Mouse (Mus musculus) MEL (cell line): Measurements from ENCODE around the gene Numa1. TPM values are rescaled to one million over a fixed set of nuclear protein-coding genes. Genes with fewer than 3 reads are reported as not detected.

Source experiments
- DNase-seq: peaks from one replicate; pipeline ENCODE4 v3.0.0; 2011; ENCODE audit warnings: low read depth, low spot score
- H3K27ac ChIP-seq: 2 replicates; pipeline ENCODE4 v1.5.1; 2012; ENCODE audit warnings: low read depth, mild to moderate bottlenecking, control low read depth, low read length, moderate library complexity; ENCODE audit not compliant: control insufficient read depth
- H3K27me3 ChIP-seq, 2 experiments: fragments of 150-350 bp in 1 of 2; sonication (generic) in 1 of 2; 2 replicates each; pipeline ENCODE4 v1.6.1; 2012; ENCODE audit warnings: low read length in 2 of 2, mild to moderate bottlenecking in 2 of 2, improper control_type of control experiment in 1 of 2, moderate library complexity in 1 of 2; ENCODE audit not compliant: insufficient read depth in 2 of 2, control insufficient read depth in 1 of 2
- H3K36me3 ChIP-seq, 2 experiments: 2 replicates each; pipeline ENCODE4 v1.6.1; 2012 to 2014; ENCODE audit warnings: low read length in 2 of 2, improper control_type of control experiment in 1 of 2, inconsistent platforms in 1 of 2, mild to moderate bottlenecking in 1 of 2; ENCODE audit not compliant: insufficient read depth in 2 of 2, control insufficient read depth in 1 of 2
- H3K4me1 ChIP-seq, 2 experiments: fragments of 150-350 bp in 1 of 2; sonication (generic) in 1 of 2; 2 replicates each; pipeline ENCODE4 v1.6.1; 2012; ENCODE audit warnings: low read length in 2 of 2, improper control_type of control experiment in 1 of 2, mild to moderate bottlenecking in 1 of 2; ENCODE audit not compliant: insufficient read depth in 2 of 2, control insufficient read depth in 1 of 2
- H3K4me3 ChIP-seq, 2 experiments: fragments of 150-350 bp in 1 of 2; sonication (generic) in 1 of 2; 2 replicates each; pipeline ENCODE4 v1.5.1; 2012; ENCODE audit warnings: low read depth in 2 of 2, low read length in 2 of 2, mild to moderate bottlenecking in 2 of 2, moderate library complexity in 2 of 2, control low read depth in 1 of 2, improper control_type of control experiment in 1 of 2; ENCODE audit not compliant: control insufficient read depth in 1 of 2, insufficient read depth in 1 of 2
- H3K79me2 ChIP-seq: 2 replicates; pipeline ENCODE4 v1.6.1; 2012; ENCODE audit warnings: mild to moderate bottlenecking, low read length, moderate library complexity; ENCODE audit not compliant: control insufficient read depth, poor library complexity, insufficient read depth
- H3K9ac ChIP-seq: 2 replicates; pipeline ENCODE4 v1.6.1; 2012; ENCODE audit warnings: low read depth, mild to moderate bottlenecking, control low read depth, low read length, moderate library complexity; ENCODE audit not compliant: control insufficient read depth, poor library complexity, severe bottlenecking
- H3K9me3 ChIP-seq: fragments of 150-350 bp; sonication (generic); replicated peaks from 2 replicates; pipeline ENCODE4 v1.6.1; 2012; ENCODE audit warnings: mild to moderate bottlenecking, low read length, improper control_type of control experiment, moderate library complexity; ENCODE audit not compliant: insufficient read depth
- BHLHE40 ChIP-seq: IDR thresholded peaks from 2 replicates; pipeline ENCODE4 v1.6.1; 2012; ENCODE audit warnings: low read depth, mild to moderate bottlenecking, inconsistent platforms, low read length, improper control_type of control experiment, borderline replicate concordance
- CTCF ChIP-seq, 3 experiments: IDR thresholded peaks in 2 of 3; conservative IDR thresholded peaks in 1 of 3; 2 replicates each; pipeline ENCODE4 v1.5.1; 2011 to 2012; ENCODE audit warnings: low read length in 3 of 3, low read depth in 2 of 3, mild to moderate bottlenecking in 2 of 3, improper control_type of control experiment in 1 of 3, inconsistent platforms in 1 of 3, mixed read lengths in 1 of 3, moderate library complexity in 1 of 3; ENCODE audit not compliant: control insufficient read depth in 1 of 3, insufficient read depth in 1 of 3, poor library complexity in 1 of 3, severe bottlenecking in 1 of 3
- ELF1 ChIP-seq: IDR thresholded peaks from 2 replicates; pipeline ENCODE4 v1.6.1; 2014; ENCODE audit warnings: low read depth, mild to moderate bottlenecking, inconsistent platforms, low read length, improper control_type of control experiment, moderate library complexity
- EP300 ChIP-seq, 2 experiments: IDR thresholded peaks; 2 replicates each; pipeline ENCODE4 v1.6.1; 2011; ENCODE audit warnings: improper control_type of control experiment in 2 of 2, low read length in 2 of 2, low read depth in 1 of 2, mild to moderate bottlenecking in 1 of 2
- ETS1 ChIP-seq: IDR thresholded peaks from 2 replicates; pipeline ENCODE4 v1.6.1; 2012; ENCODE audit warnings: low read depth, mild to moderate bottlenecking, inconsistent platforms, low read length, improper control_type of control experiment, moderate library complexity
- GATA1 ChIP-seq: IDR thresholded peaks from 2 replicates; pipeline ENCODE4 v1.6.1; 2011; ENCODE audit warnings: low read depth, low read length, improper control_type of control experiment
- HCFC1 ChIP-seq: IDR thresholded peaks from 2 replicates; pipeline ENCODE4 v1.6.1; 2012; ENCODE audit warnings: low read depth, mild to moderate bottlenecking, inconsistent platforms, low read length, improper control_type of control experiment, moderate library complexity
- JUND ChIP-seq: IDR thresholded peaks from 2 replicates; pipeline ENCODE4 v1.6.1; 2011; ENCODE audit warnings: low read depth, mild to moderate bottlenecking, improper control_type of control experiment, low read length
- KAT2A ChIP-seq: conservative IDR thresholded peaks from 2 replicates; pipeline ENCODE4 v1.6.1; 2012; ENCODE audit warnings: low read depth, low read length, improper control_type of control experiment, inconsistent platforms
- MAFK ChIP-seq: IDR thresholded peaks from 2 replicates; pipeline ENCODE4 v1.6.1; 2011; ENCODE audit warnings: low read depth, mild to moderate bottlenecking, low read length, improper control_type of control experiment, borderline replicate concordance
- MAZ ChIP-seq: IDR thresholded peaks from 2 replicates; pipeline ENCODE4 v1.6.1; 2012; ENCODE audit warnings: low read depth, mild to moderate bottlenecking, inconsistent platforms, low read length, improper control_type of control experiment
- POLR2AphosphoS5 ChIP-seq: IDR thresholded peaks from 2 replicates; pipeline ENCODE4 v1.6.1; 2012; ENCODE audit warnings: low read depth, borderline replicate concordance, mild to moderate bottlenecking, inconsistent platforms, low read length, moderate library complexity, mixed read lengths
- RAD21 ChIP-seq: IDR thresholded peaks from 2 replicates; pipeline ENCODE4 v1.6.1; 2011; ENCODE audit warnings: mild to moderate bottlenecking, low read depth, low read length, improper control_type of control experiment
- RCOR1 ChIP-seq: IDR thresholded peaks from 2 replicates; pipeline ENCODE4 v1.6.1; 2012; ENCODE audit warnings: low read depth, mild to moderate bottlenecking, inconsistent platforms, low read length, improper control_type of control experiment
- SIN3A ChIP-seq: IDR thresholded peaks from 2 replicates; pipeline ENCODE4 v1.6.1; 2012; ENCODE audit warnings: low read length, improper control_type of control experiment, inconsistent platforms
- TCF12 ChIP-seq: IDR thresholded peaks from 2 replicates; pipeline ENCODE4 v1.6.1; 2014; ENCODE audit warnings: low read depth, mild to moderate bottlenecking, inconsistent platforms, low read length, improper control_type of control experiment, moderate library complexity
- UBTF ChIP-seq: IDR thresholded peaks from 2 replicates; pipeline ENCODE4 v1.6.1; 2012; ENCODE audit warnings: low read depth, mild to moderate bottlenecking, inconsistent platforms, low read length, improper control_type of control experiment, moderate library complexity, borderline replicate concordance; ENCODE audit not compliant: insufficient read depth
- USF2 ChIP-seq, 2 experiments: IDR thresholded peaks; 2 replicates each; pipeline ENCODE4 v1.6.1; 2011 to 2012; ENCODE audit warnings: improper control_type of control experiment in 2 of 2, low read length in 2 of 2, borderline replicate concordance in 1 of 2, inconsistent platforms in 1 of 2, low read depth in 1 of 2, mild to moderate bottlenecking in 1 of 2; ENCODE audit not compliant: insufficient read depth in 1 of 2
- ZKSCAN1 ChIP-seq: IDR thresholded peaks from 2 replicates; pipeline ENCODE4 v1.6.1; 2012; ENCODE audit warnings: low read depth, mild to moderate bottlenecking, inconsistent platforms, low read length, improper control_type of control experiment, moderate library complexity
- ZMIZ1 ChIP-seq: IDR thresholded peaks from 2 replicates; pipeline ENCODE4 v1.6.1; 2012; ENCODE audit warnings: low read depth, mild to moderate bottlenecking, inconsistent platforms, low read length, improper control_type of control experiment, moderate library complexity
- ZNF384 ChIP-seq: IDR thresholded peaks from 2 replicates; pipeline ENCODE4 v1.6.1; 2012; ENCODE audit warnings: low read depth, mild to moderate bottlenecking, inconsistent platforms, low read length, improper control_type of control experiment
- polyA plus RNA-seq, 2 experiments: library from polyadenylated mRNA; stranded (reverse) in 1 of 2; unstranded in 1 of 2; fragments of >175 nt in 1 of 2; fragments of >200 nt in 1 of 2; gene quantifications; 2 replicates each; pipeline versions ENCODE4 v1.2.1 to v1.2.4; 2012; ENCODE audit warnings: low replicate concordance in 2 of 2, low read depth in 1 of 2; ENCODE audit not compliant: insufficient read length in 2 of 2, insufficient read depth in 1 of 2, missing spikeins in 1 of 2
- total RNA-seq: library from RNA; depleted of rRNA; stranded (reverse); fragments of 300-350 nt; gene quantifications from 2 replicates; pipeline ENCODE4 v1.2.3, GENCODE M21; 2012

Gene Numa1
- total and polyA plus RNA-seq, 3 experiments = 48.7 to 91.2 (median 50.0) TPM

GRCm38 (mm10) chr7:101954163-101954562 lies 20.3 kb downstream of the Numa1 start:
- Histone ChIP-seq H3K4me3 (no peak overlapping the region), H3K9me3 (no peaks in the 10 kb centered on the region), H3K79me2 (peaks cover 24% of the 10 kb centered on the region), H3K27me3 (no peaks in the 10 kb centered on the region), H3K27ac (no peak overlapping the region), H3K4me1 (peaks cover 17 to 22% of the 10 kb centered on the region in 2 experiments), H3K36me3 (peaks cover 0 to 27% of the 10 kb centered on the region in 2 experiments; a peak in 2 of 4 replicates), H3K9ac (no peak overlapping the region)
- TF ChIP-seq EP300 (IDR thresholded peaks at IDR 0.05; ENCODE audit: low read depth in 1 of 2, low read length in 2 of 2) (no peak), RCOR1 (no peak), USF2 (IDR thresholded peaks at IDR 0.05; ENCODE audit: borderline replicate concordance in 1 of 2, insufficient read depth in 1 of 2, low read depth in 1 of 2, low read length in 2 of 2) (no peak), MAZ (no peak), KAT2A (no peak), ZKSCAN1 (no peak), ELF1 (no peak), GATA1 (no peak), CTCF (IDR thresholded peaks at IDR 0.05 in 2 of 3, conservative IDR thresholded peaks at IDR 0.05 in 1 of 3; ENCODE audit: control insufficient read depth in 1 of 3, insufficient read depth in 1 of 3, low read depth in 2 of 3, low read length in 3 of 3, poor library complexity in 1 of 3, severe bottlenecking in 1 of 3) (no peak), RAD21 (no peak), JUND (no peak), ETS1 (no peak), HCFC1 (no peak), ZMIZ1 (no peak), ZNF384 (no peak)
- DNase-seq = no peak

GRCm38 (mm10) chr7:101955276-101955675 lies 21.4 kb downstream of the Numa1 start:
- no peak overlapping the region for H3K27ac ChIP-seq
- no peaks in the 10 kb centered on the region for H3K27me3 ChIP-seq
- peaks cover 0 to 23% of the 10 kb centered on the region in 2 experiments; a peak in 2 of 4 replicates for H3K36me3 ChIP-seq
- TF ChIP-seq TCF12 = 0 out of 2 replicates have a peak, but pooled peaks have one; percentile 19
- 0 out of 2 replicates have a peak, but pooled peaks have one; percentile 27 for TF ChIP-seq RCOR1
- TF ChIP-seq ETS1 = 0 out of 2 replicates have a peak, but pooled peaks have one; percentile 14
- no peak for TF ChIP-seq BHLHE40
- TF ChIP-seq EP300 (IDR thresholded peaks at IDR 0.05; ENCODE audit: low read depth in 1 of 2, low read length in 2 of 2) = 0 out of 4 replicates have a peak, but pooled peaks of 1 of the 2 experiments have one; percentile 20
- no peak for TF ChIP-seq UBTF
- no peak for TF ChIP-seq MAFK
- TF ChIP-seq SIN3A = peak; percentile 21; the same call in 1 of the 2 replicates
- no peak for TF ChIP-seq POLR2AphosphoS5
- TF ChIP-seq, all 39 proteins: peak for 5
- H3K4me3 ChIP-seq = no peak overlapping the region
- peaks cover 21% of the 10 kb centered on the region for H3K79me2 ChIP-seq
- no peak overlapping the region for H3K9ac ChIP-seq
- DNase-seq = peak; percentile 66
- peaks cover 15 to 22% of the 10 kb centered on the region in 2 experiments for H3K4me1 ChIP-seq
- no peaks in the 10 kb centered on the region for H3K9me3 ChIP-seq
